Comparison of ENCODE assay signal across 9 mouse cellular contexts in genomic region chr5:103655346-103656118, GRCm38 (mm10). TPM values are rescaled to one million over a fixed set of nuclear protein-coding genes. Genes with fewer than 3 reads are reported as not detected.
DNase-seq lines count a peak whose midpoint lies in the region; ATAC-seq and TF ChIP-seq lines count a peak whose summit lies in the region.
"Had no signal": no experiment of that assay in that cellular context is flagged by ENCODE, and none has a peak within 500 bp of the region (broad histone marks: within the 10 kb centered on the region; RNA-seq: fewer than 3 reads in every experiment).

1700016H13Rik (minus strand) TSS chr5:103656010.

- no peaks in the 10 kb centered on the region for H3K4me1 ChIP-seq in bone marrow, adult 2 months (ENCODE audit: control insufficient read depth, insufficient read depth, low read length)
- 0 out of 2 replicates have a peak, but pooled peaks cover 5% of the 10 kb centered on the region for H3K4me1 ChIP-seq in heart, embryonic 12.5 days (replicated peaks)
- H3K4me1 ChIP-seq in kidney, embryonic 15.5 days = peaks cover 14% of the 10 kb centered on the region
- H3K4me1 ChIP-seq in liver, embryonic 14.5 days (replicated peaks; ENCODE audit: control insufficient read depth in 2 of 2, insufficient read depth in 2 of 2, low read length in 1 of 2) = no peaks in the 10 kb centered on the region
- peaks cover 4% of the 10 kb centered on the region; the same call in 1 of the 2 replicates for H3K4me1 ChIP-seq in stomach, embryonic 15.5 days

- no peaks in the 10 kb centered on the region for H3K36me3 ChIP-seq in heart, embryonic 12.5 days
- H3K36me3 ChIP-seq in kidney, embryonic 15.5 days = no peaks in the 10 kb centered on the region
- no peaks in the 10 kb centered on the region for H3K36me3 ChIP-seq in liver, embryonic 14.5 days (replicated peaks; ENCODE audit: control insufficient read depth, insufficient read depth, low read depth)
- no peaks in the 10 kb centered on the region for H3K36me3 ChIP-seq in stomach, embryonic 15.5 days

- peak within 1 kb of the TSS; percentile 81 for H3K9ac ChIP-seq in heart, embryonic 12.5 days
- H3K9ac ChIP-seq in kidney, embryonic 15.5 days = peak within 1 kb of the TSS; percentile 54
- H3K9ac ChIP-seq in liver, embryonic 14.5 days (replicated peaks) = peak within 1 kb of the TSS; percentile 55
- H3K9ac ChIP-seq in stomach, embryonic 15.5 days = peak within 1 kb of the TSS; percentile 39; the same call in 1 of the 2 replicates

- H3K27me3 ChIP-seq in heart, embryonic 12.5 days (replicated peaks) = peaks cover 8% of the 10 kb centered on the region
- 0 out of 2 replicates have a peak, but pooled peaks cover 3% of the 10 kb centered on the region for H3K27me3 ChIP-seq in kidney, embryonic 15.5 days
- no peaks in the 10 kb centered on the region for H3K27me3 ChIP-seq in liver, embryonic 14.5 days (ENCODE audit: control insufficient read depth, insufficient read depth, low read length)
- no peaks in the 10 kb centered on the region for H3K27me3 ChIP-seq in stomach, embryonic 15.5 days (replicated peaks)
- H3K27me3 ChIP-seq: CH12.LX had no signal

- peak; percentile 90 for DNase-seq in A20 (ENCODE audit: low read depth, low spot score)
- peak in 2 of 3 experiments; percentile 30 to 36 for DNase-seq in liver, embryonic 14.5 days (ENCODE audit: low read depth in 3 of 3, low spot score in 3 of 3)
- DNase-seq in natural killer cell, adult 2 months (ENCODE audit: low spot score in 2 of 2) = peak; percentile 53 to 74

- TF ChIP-seq CTCF in bone marrow, adult 2 months (IDR thresholded peaks at IDR 0.05; ENCODE audit: control insufficient read depth, insufficient read depth, low read length) = peak; percentile 61
- peak; percentile 79 for TF ChIP-seq CTCF in liver, embryonic 14.5 days (IDR thresholded peaks at IDR 0.05; ENCODE audit: low read depth)

- ATAC-seq in erythroblast, adult 5-6 weeks (replicated peaks; ENCODE audit: low FRiP score, poor library complexity, severe bottlenecking) = peak; percentile 57
- ATAC-seq in heart, embryonic 12.5 days (ENCODE audit: insufficient number of reproducible peaks, low FRiP score) = peak; percentile 80
- peak; percentile 88 for ATAC-seq in kidney, embryonic 15.5 days (replicated peaks; ENCODE audit: low FRiP score)
- ATAC-seq in liver, embryonic 14.5 days (ENCODE audit: insufficient read depth) = peak; percentile 70
- ATAC-seq in stomach, embryonic 15.5 days (ENCODE audit: insufficient read depth, low FRiP score, low read depth) = peak; percentile 86

- peak within 1 kb of the TSS; percentile 53 for H3K4me3 ChIP-seq in bone marrow, adult 2 months (replicated peaks; ENCODE audit: control insufficient read depth, low read depth, low read length)
- H3K4me3 ChIP-seq in heart, embryonic 12.5 days = peak within 1 kb of the TSS; percentile 73
- peak within 1 kb of the TSS; percentile 65 for H3K4me3 ChIP-seq in kidney, embryonic 15.5 days (replicated peaks)
- peak within 1 kb of the TSS; percentile 55 to 60 for H3K4me3 ChIP-seq in liver, embryonic 14.5 days (ENCODE audit: insufficient read depth in 1 of 2, low read depth in 2 of 2, low read length in 2 of 2)
- peak within 1 kb of the TSS; percentile 55 for H3K4me3 ChIP-seq in stomach, embryonic 15.5 days (replicated peaks)

- 0 out of 2 replicates have a peak, but pooled peaks cover 3% of the 10 kb centered on the region for H3K9me3 ChIP-seq in heart, embryonic 12.5 days (replicated peaks)
- no peaks in the 10 kb centered on the region for H3K9me3 ChIP-seq in kidney, embryonic 15.5 days (replicated peaks)
- no peaks in the 10 kb centered on the region for H3K9me3 ChIP-seq in liver, embryonic 14.5 days (ENCODE audit: control insufficient read depth, low read length)
- H3K9me3 ChIP-seq in stomach, embryonic 15.5 days = no peaks in the 10 kb centered on the region

- WGBS in bone marrow, adult 2 months = 3% methylated on average over 53 of the region's 56 CpGs
- WGBS in heart, embryonic 12.5 days = under 1% methylated on average over 51 of the region's 56 CpGs
- under 1% methylated on average over 55 of the region's 56 CpGs for WGBS in kidney, embryonic 15.5 days
- under 1% methylated on average over 49 of the region's 56 CpGs for WGBS in liver, embryonic 14.5 days (ENCODE audit: insufficient replicate concordance)
- WGBS in stomach, embryonic 15.5 days = 2% methylated on average over 46 of the region's 56 CpGs

- no peak for TF ChIP-seq POLR2A in bone marrow, adult 2 months (IDR thresholded peaks at IDR 0.05; ENCODE audit: borderline replicate concordance, control insufficient read depth, low read depth, low read length)

- no peak within 1 kb of the TSS for H3K27ac ChIP-seq in bone marrow, adult 2 months (ENCODE audit: control insufficient read depth, insufficient read depth, low read depth, low read length, poor library complexity)
- no peak within 1 kb of the TSS for H3K27ac ChIP-seq in heart, embryonic 12.5 days (ENCODE audit: poor library complexity, severe bottlenecking)
- H3K27ac ChIP-seq in kidney, embryonic 15.5 days = peak within 1 kb of the TSS; percentile 60; the same call in 1 of the 2 replicates
- no peak within 1 kb of the TSS for H3K27ac ChIP-seq in liver, embryonic 14.5 days
- H3K27ac ChIP-seq in stomach, embryonic 15.5 days = peak within 1 kb of the TSS; percentile 23

- no peak for TF ChIP-seq EP300 in liver, embryonic 14.5 days (IDR thresholded peaks at IDR 0.05; ENCODE audit: low read depth)

- H3K4me2 ChIP-seq in heart, embryonic 12.5 days = peak within 1 kb of the TSS; percentile 98
- peak within 1 kb of the TSS; percentile 100 for H3K4me2 ChIP-seq in kidney, embryonic 15.5 days
- peak within 1 kb of the TSS; percentile 85 for H3K4me2 ChIP-seq in liver, embryonic 14.5 days (ENCODE audit: low read depth)
- peak within 1 kb of the TSS; percentile 98 for H3K4me2 ChIP-seq in stomach, embryonic 15.5 days

RNA-seq across cellular contexts. Expression of gene 1700016H13Rik, which starts in this region (rescaled TPM):
- not detected in 2 replicates for polyA plus RNA-seq in bone marrow, adult 2 months (2011; ENCODE audit: insufficient read depth, insufficient read length, low replicate concordance, missing spikeins)
- total RNA-seq in erythroblast, adult 5-6 weeks (2015; ENCODE audit: low replicate concordance) = not detected in 2 replicates
- total RNA-seq in erythroblast, adult 5-6 weeks (2017; ENCODE audit: low replicate concordance) = not detected in 2 replicates
- polyA plus RNA-seq in heart, embryonic 12.5 days (2016; fragmentation: Nextera tagmentation; extraction: Ambion mirVana) = 0.18 and 0.26 TPM in 2 replicates
- 0.22 TPM in 1 of 2 replicates, not detected in the other for polyA plus RNA-seq in kidney, embryonic 15.5 days (2015; fragmentation: Nextera tagmentation; extraction: Ambion mirVana)
- polyA plus RNA-seq in liver, embryonic 14.5 days (2012; rRNA removed) = 0.06 TPM in 1 of 2 replicates, not detected in the other
- polyA plus RNA-seq in liver, embryonic 14.5 days (2014; fragmentation: Nextera tagmentation; extraction: Ambion mirVana) = not detected in 2 replicates
- polyA plus RNA-seq in stomach, embryonic 15.5 days (2015; fragmentation: Nextera tagmentation; extraction: Ambion mirVana) = 0.21 and 0.32 TPM in 2 replicates
- total RNA-seq: CH12.LX had no signal

Comparison
In these comparisons a context has a peak if more than half of its experiments do, and no peak if none do; other contexts are left out.
1. Peak in ATAC-seq in erythroblast, adult 5-6 weeks; RNA of the gene not detected or under 1 TPM.
2. Peak in ATAC-seq, H3K4me3 ChIP-seq, H3K9ac ChIP-seq and H3K4me2 ChIP-seq in heart, embryonic 12.5 days; RNA of the gene not detected or under 1 TPM.
3. Peak in ATAC-seq, H3K4me3 ChIP-seq, H3K27ac ChIP-seq, H3K9ac ChIP-seq and H3K4me2 ChIP-seq in kidney, embryonic 15.5 days; RNA of the gene not detected or under 1 TPM.
4. Peak in DNase-seq, ATAC-seq, H3K4me3 ChIP-seq, H3K9ac ChIP-seq and H3K4me2 ChIP-seq in liver, embryonic 14.5 days; RNA of the gene not detected or under 1 TPM.
5. Peak in ATAC-seq, H3K4me3 ChIP-seq, H3K27ac ChIP-seq, H3K9ac ChIP-seq and H3K4me2 ChIP-seq in stomach, embryonic 15.5 days; RNA of the gene not detected or under 1 TPM.
6. DNase-seq: peak in every context shown above with its lines; median percentile 90 in A20; 64 in natural killer cell, adult 2 months; 33 in liver, embryonic 14.5 days.